Mouse (Mus musculus) limb, embryonic 14.5 days (tissue): ENCODE data around the gene Ugt1a9. TPM values are rescaled to one million over a fixed set of nuclear protein-coding genes. Genes with fewer than 3 reads are reported as not detected.
A peak's percentile ranks its signal among the peaks of the same experiment; 100 is the strongest.

Experiments used
- ATAC-seq: fragments of 200-750 bp; cut with Nextera tagmentation; 2 replicates; pipeline ENCODE4 v1.8.0; 2017; ENCODE audit warnings: low read depth, moderate number of reproducible peaks, moderate TSS enrichment; ENCODE audit not compliant: low FRiP score
- DNase-seq: peaks from one replicate; pipeline ENCODE4 v3.0.0-alpha.2; 2015; ENCODE audit warnings: low spot score
- H3K27ac ChIP-seq: fragments of 300-500 bp; sonication (generic); replicated peaks from 2 replicates; pipeline ENCODE4 v1.5.1; 2014; ENCODE audit warnings: low read depth, mild to moderate bottlenecking, low read length, moderate library complexity, mixed read lengths
- H3K27me3 ChIP-seq: fragments of 300-500 bp; sonication (generic); 2 replicates; pipeline ENCODE4 v1.6.1; 2014; ENCODE audit warnings: low read length, mixed read lengths; ENCODE audit not compliant: control insufficient read depth, insufficient read depth
- H3K36me3 ChIP-seq: fragments of 300-500 bp; sonication (generic); 2 replicates; pipeline ENCODE4 v1.6.1; 2014; ENCODE audit warnings: mild to moderate bottlenecking, low read length, moderate library complexity, mixed read lengths; ENCODE audit not compliant: control insufficient read depth, insufficient read depth
- H3K4me1 ChIP-seq: fragments of 300-500 bp; sonication (generic); 2 replicates; pipeline ENCODE4 v1.6.1; 2014; ENCODE audit warnings: antibody characterized with exemption, low read length, mixed read lengths; ENCODE audit not compliant: control insufficient read depth, insufficient read depth
- H3K4me2 ChIP-seq: fragments of 300-500 bp; sonication (generic); replicated peaks from 2 replicates; pipeline ENCODE4 v1.6.1; 2014; ENCODE audit warnings: low read depth, mild to moderate bottlenecking, low read length, moderate library complexity; ENCODE audit not compliant: severe bottlenecking
- H3K4me3 ChIP-seq: fragments of 300-500 bp; sonication (generic); replicated peaks from 2 replicates; pipeline ENCODE4 v1.5.1; 2014; ENCODE audit warnings: low read length
- H3K9ac ChIP-seq: fragments of 300-500 bp; sonication (generic); 2 replicates; pipeline ENCODE4 v1.6.1; 2014; ENCODE audit warnings: mild to moderate bottlenecking, low read depth, low read length, moderate library complexity; ENCODE audit not compliant: severe bottlenecking
- H3K9me3 ChIP-seq: fragments of 300-500 bp; sonication (generic); 2 replicates; pipeline ENCODE4 v1.6.1; 2016; ENCODE audit warnings: low read length; ENCODE audit not compliant: control insufficient read depth
- POLR2A ChIP-seq: fragments of 200-500 bp; IDR thresholded peaks from 2 replicates; pipeline ENCODE4 v1.8.0; 2012; ENCODE audit warnings: inconsistent platforms, mild to moderate bottlenecking, moderate library complexity, borderline replicate concordance; ENCODE audit not compliant: insufficient read depth, insufficient read length; ENCODE audit errors: extremely low read depth
- WGBS: fragments of 180-500 bp; shearing (Covaris S2); extraction: QIAGEN DNeasy Blood & Tissue Kit; methylation state at CpG from one replicate; pipeline ENCODE4 v1.1.7; 2014; 5-methylcytosine and 5-hydroxymethylcytosine counted together
- polyA plus RNA-seq, 2 experiments: library from polyadenylated mRNA; depleted of rRNA in 1 of 2; stranded (reverse) in 1 of 2; unstranded in 1 of 2; fragments of >200 nt; fragmentation: Nextera tagmentation in 1 of 2; extraction: Ambion mirVana in 1 of 2; gene quantifications; 2 replicates each; pipeline versions ENCODE4 v1.2.1 to v1.2.3; 2012 to 2014

Ugt1a9 gene
- polyA plus RNA-seq, 2 experiments, result not detected

GRCm38 (mm10) chr1:88262255-88262654 lies 191.7 kb downstream of the Ugt1a9 start:
- Histone ChIP-seq H3K9ac (no peak overlapping the region), H3K27ac (no peak overlapping the region), H3K27me3 (no peaks in the 10 kb centered on the region), H3K4me2 (no peak overlapping the region), H3K4me3 (no peak overlapping the region), H3K9me3 (peaks cover 9% of the 10 kb centered on the region; the same call in 1 of the 2 replicates), H3K36me3 (peaks cover 77% of the 10 kb centered on the region), H3K4me1 (no peaks in the 10 kb centered on the region)
- TF ChIP-seq POLR2A, result no peak
- DNase-seq, result peak; percentile 95
- WGBS, result 79% methylated on average over 4 of the region's 4 CpGs
- peak; percentile 7; the same call in 1 of the 2 replicates for ATAC-seq

GRCm38 (mm10) chr1:88262961-88263360 lies 192.4 kb downstream of the Ugt1a9 start:
- 0 out of 2 replicates have a peak, but pooled peaks cover 2% of the 10 kb centered on the region for H3K9me3 ChIP-seq
- no peak overlapping the region for H3K4me3 ChIP-seq
- no peaks in the 10 kb centered on the region for H3K4me1 ChIP-seq
- H3K27me3 ChIP-seq, result no peaks in the 10 kb centered on the region
- H3K9ac ChIP-seq, result no peak overlapping the region
- ATAC-seq, result no peak
- WGBS, result 73% methylated on average over 6 of the region's 6 CpGs
- H3K4me2 ChIP-seq, result no peak overlapping the region
- no peak for DNase-seq
- peaks cover 84% of the 10 kb centered on the region for H3K36me3 ChIP-seq
- no peak overlapping the region for H3K27ac ChIP-seq
- TF ChIP-seq POLR2A, result no peak

GRCm38 (mm10) chr1:88263778-88264177 lies 193.2 kb downstream of the Ugt1a9 start:
- Histone ChIP-seq H3K9me3 (no peaks in the 10 kb centered on the region), H3K36me3 (peaks cover 93% of the 10 kb centered on the region), H3K4me1 (no peaks in the 10 kb centered on the region), H3K27ac (no peak overlapping the region), H3K27me3 (no peaks in the 10 kb centered on the region), H3K4me2 (no peak overlapping the region), H3K4me3 (no peak overlapping the region), H3K9ac (no peak overlapping the region)
- DNase-seq, result no peak
- 91% methylated on average over 5 of the region's 5 CpGs for WGBS
- TF ChIP-seq POLR2A, result no peak
- ATAC-seq, result no peak

- H3K27me3 ChIP-seq, result no peaks in the 10 kb centered on the region
- no peak overlapping the region for H3K27ac ChIP-seq
- no peaks in the 10 kb centered on the region for H3K4me1 ChIP-seq
- no peak overlapping the region for H3K4me3 ChIP-seq
- no peak overlapping the region for H3K9ac ChIP-seq
- ATAC-seq (no peak), DNase-seq (no peak)
- 88% methylated on average over 7 of the region's 7 CpGs for WGBS
- H3K9me3 ChIP-seq, result no peaks in the 10 kb centered on the region
- TF ChIP-seq POLR2A, result no peak
- H3K4me2 ChIP-seq, result no peak overlapping the region
- peaks cover 98% of the 10 kb centered on the region for H3K36me3 ChIP-seq
Observed at GRCm38 (mm10) chr1:88264237-88264868, 193.8 kb downstream of the Ugt1a9 start.

DNA sequence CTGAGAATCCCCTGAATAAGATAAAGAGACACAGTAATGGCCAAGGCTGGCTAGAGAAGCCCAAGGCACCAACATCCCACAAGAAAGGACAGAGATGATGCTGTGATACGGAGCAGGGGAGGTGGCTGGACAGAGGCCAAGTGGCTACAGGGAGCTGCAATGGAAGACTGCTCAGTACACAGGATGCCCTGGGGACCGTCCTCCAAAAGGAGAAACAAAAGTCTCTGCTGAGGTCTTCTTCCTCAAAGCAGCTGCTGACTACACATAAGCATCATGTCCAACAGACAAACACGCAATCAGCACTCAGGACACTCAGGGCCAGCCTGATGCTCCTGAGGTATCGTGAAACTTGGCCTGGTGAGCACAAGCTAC lies 194.3 kb downstream of the Ugt1a9 start:
- H3K4me3 ChIP-seq, result no peak overlapping the region
- H3K4me1 ChIP-seq, result no peaks in the 10 kb centered on the region
- ATAC-seq (no peak), DNase-seq (no peak)
- WGBS, result 83% methylated on average over 4 of the region's 4 CpGs
- H3K27ac ChIP-seq, result no peak overlapping the region
- peaks cover 100% of the 10 kb centered on the region for H3K36me3 ChIP-seq
- H3K4me2 ChIP-seq, result no peak overlapping the region
- no peaks in the 10 kb centered on the region for H3K27me3 ChIP-seq
- no peak overlapping the region for H3K9ac ChIP-seq
- TF ChIP-seq POLR2A, result no peak
- no peaks in the 10 kb centered on the region for H3K9me3 ChIP-seq

DNA sequence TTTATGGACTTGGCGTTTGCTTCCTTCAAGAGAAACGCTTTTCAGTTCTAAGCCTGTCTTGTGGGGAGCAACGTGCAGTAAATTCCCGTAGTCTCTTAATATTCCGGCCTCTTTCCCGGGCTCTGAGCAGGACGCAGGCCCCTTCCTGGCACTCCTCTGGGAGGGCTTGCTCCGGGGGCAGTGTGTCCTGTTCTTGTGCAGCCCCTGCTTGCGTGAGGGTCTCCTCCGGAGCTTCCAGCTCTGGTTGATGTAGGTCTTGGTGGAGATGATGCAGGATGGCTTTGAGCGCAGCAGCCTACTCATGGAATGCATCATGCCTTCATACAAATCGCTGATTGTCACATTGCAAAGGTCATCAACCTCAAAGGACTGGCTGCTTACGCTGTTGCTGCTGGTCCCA lies 195.5 kb downstream of the Ugt1a9 start:
- Histone ChIP-seq H3K27me3 (no peaks in the 10 kb centered on the region), H3K4me2 (no peak overlapping the region), H3K4me3 (no peak overlapping the region), H3K27ac (no peak overlapping the region), H3K9ac (no peak overlapping the region), H3K4me1 (no peaks in the 10 kb centered on the region), H3K36me3 (peaks cover 90% of the 10 kb centered on the region), H3K9me3 (no peaks in the 10 kb centered on the region)
- no peak for TF ChIP-seq POLR2A
- WGBS, result 89% methylated on average over 13 of the region's 13 CpGs
- no peak for ATAC-seq
- no peak for DNase-seq
